Comparison of ENCODE assay signal across 19 mouse cellular contexts in genomic region chr8:35884545-35884944, GRCm38 (mm10).
DNase-seq lines count a peak whose midpoint lies in the region; ATAC-seq and TF ChIP-seq lines count a peak whose summit lies in the region.
"Had no signal": no experiment of that assay in that cellular context is flagged by ENCODE, and none has a peak within 500 bp of the region (broad histone marks: within the 10 kb centered on the region; RNA-seq: fewer than 3 reads in every experiment).

No protein-coding gene starts in this region.

- H3K4me1 ChIP-seq in heart, embryonic 11.5 days (ENCODE audit: control insufficient read depth, insufficient read depth, low read length) = no peaks in the 10 kb centered on the region
- peaks cover 25% of the 10 kb centered on the region for H3K4me1 ChIP-seq in midbrain, embryonic 14.5 days (ENCODE audit: control insufficient read depth, insufficient read depth, low read length)
- peaks cover 26% of the 10 kb centered on the region for H3K4me1 ChIP-seq in midbrain, embryonic 10.5 days
- H3K4me1 ChIP-seq in hindbrain, embryonic 16.5 days (ENCODE audit: control insufficient read depth, insufficient read depth, low read depth, low read length) = peaks cover 14% of the 10 kb centered on the region

- no peak overlapping the region for H3K27ac ChIP-seq in heart, embryonic 11.5 days (ENCODE audit: low read depth, low read length)
- peak overlapping the region; percentile 84; the same call in 1 of the 2 replicates for H3K27ac ChIP-seq in midbrain, embryonic 14.5 days (replicated peaks; ENCODE audit: low read depth, low read length)
- H3K27ac ChIP-seq in midbrain, embryonic 10.5 days (replicated peaks) = no peak overlapping the region
- no peak overlapping the region for H3K27ac ChIP-seq in hindbrain, embryonic 16.5 days (ENCODE audit: low read depth, low read length)
- H3K27ac ChIP-seq: embryonic facial prominence, embryonic 13.5 days; limb, embryonic 13.5 days; liver, embryonic 14.5 days had no signal

- DNase-seq in heart, adult 11 months = peak; percentile 77
- no peak for DNase-seq in midbrain, embryonic 14.5 days
- no peak for DNase-seq in midbrain, embryonic 10.5 days (ENCODE audit: low spot score)
- DNase-seq in brain, embryonic 14.5 days (ENCODE audit: low read depth) = peak; percentile 49
- DNase-seq in cerebellum, postnatal 36 days = no peak
- DNase-seq: adrenal gland, postnatal 10 days; cerebellum, adult 2 months; kidney, adult 8-10 months; kidney, postnatal 36 days; layer of hippocampus, adult 9-11 months; lung, postnatal 36 days; right cerebral cortex, postnatal 25 days; thymus, adult 2 months had no signal

- 74% methylated on average over 6 of the region's 6 CpGs for WGBS in heart, embryonic 11.5 days (ENCODE audit: insufficient replicate concordance)
- WGBS in midbrain, embryonic 14.5 days = 67% methylated on average over 6 of the region's 6 CpGs
- 79% methylated on average over 6 of the region's 6 CpGs for WGBS in midbrain, embryonic 10.5 days
- 58% methylated on average over 6 of the region's 6 CpGs for WGBS in hindbrain, embryonic 16.5 days

- no peak overlapping the region for H3K4me2 ChIP-seq in heart, embryonic 11.5 days
- no peak overlapping the region for H3K4me2 ChIP-seq in midbrain, embryonic 14.5 days (ENCODE audit: low read length)
- H3K4me2 ChIP-seq in hindbrain, embryonic 16.5 days (ENCODE audit: low read length) = no peak overlapping the region
- H3K4me2 ChIP-seq: embryonic facial prominence, embryonic 13.5 days; limb, embryonic 13.5 days; midbrain, embryonic 11.5 days had no signal

- H3K27me3 ChIP-seq in heart, embryonic 11.5 days (ENCODE audit: control insufficient read depth, insufficient read depth, low read length) = no peaks in the 10 kb centered on the region
- H3K27me3 ChIP-seq in midbrain, embryonic 14.5 days (ENCODE audit: control insufficient read depth, insufficient read depth, low read length) = no peaks in the 10 kb centered on the region
- H3K27me3 ChIP-seq in midbrain, embryonic 10.5 days (ENCODE audit: low read depth, poor library complexity, severe bottlenecking) = no peaks in the 10 kb centered on the region
- H3K27me3 ChIP-seq in hindbrain, embryonic 16.5 days (replicated peaks; ENCODE audit: control insufficient read depth, insufficient read depth, low read length) = no peaks in the 10 kb centered on the region
- H3K27me3 ChIP-seq: embryonic facial prominence, embryonic 13.5 days had no signal

- no peak for TF ChIP-seq POLR2A in brain, embryonic 14.5 days (IDR thresholded peaks at IDR 0.05; ENCODE audit: borderline replicate concordance, extremely low read depth, insufficient read depth, insufficient read length, poor library complexity, severe bottlenecking)

- H3K4me3 ChIP-seq in heart, embryonic 11.5 days (ENCODE audit: low read depth, low read length) = no peak overlapping the region
- no peak overlapping the region for H3K4me3 ChIP-seq in midbrain, embryonic 14.5 days (replicated peaks; ENCODE audit: low read depth, low read length)
- H3K4me3 ChIP-seq in midbrain, embryonic 10.5 days = no peak overlapping the region
- H3K4me3 ChIP-seq in hindbrain, embryonic 16.5 days (ENCODE audit: low read length) = no peak overlapping the region
- H3K4me3 ChIP-seq: embryonic facial prominence, embryonic 13.5 days; limb, embryonic 13.5 days had no signal

- no peak for TF ChIP-seq CTCF in brain, embryonic 14.5 days (IDR thresholded peaks at IDR 0.05; ENCODE audit: borderline replicate concordance, extremely low read depth, insufficient read depth, insufficient read length)

- no peak overlapping the region for H3K9ac ChIP-seq in heart, embryonic 11.5 days (ENCODE audit: low read depth, low read length)
- no peak overlapping the region for H3K9ac ChIP-seq in midbrain, embryonic 14.5 days (replicated peaks; ENCODE audit: low read length)
- no peak overlapping the region for H3K9ac ChIP-seq in hindbrain, embryonic 16.5 days (ENCODE audit: low read depth, low read length)
- H3K9ac ChIP-seq: embryonic facial prominence, embryonic 13.5 days; limb, embryonic 13.5 days; liver, embryonic 14.5 days had no signal

- ATAC-seq in heart, embryonic 11.5 days (replicated peaks; ENCODE audit: insufficient number of reproducible peaks, low FRiP score, low TSS enrichment) = no peak
- no peak for ATAC-seq in midbrain, embryonic 14.5 days (ENCODE audit: low FRiP score, low TSS enrichment)
- peak; percentile 65; the same call in 1 of the 2 replicates for ATAC-seq in hindbrain, embryonic 16.5 days

- no peaks in the 10 kb centered on the region; the same call in 1 of the 2 replicates for H3K9me3 ChIP-seq in heart, embryonic 11.5 days (replicated peaks; ENCODE audit: control insufficient read depth, low read length)
- no peaks in the 10 kb centered on the region for H3K9me3 ChIP-seq in midbrain, embryonic 14.5 days (ENCODE audit: control insufficient read depth, low read length)
- H3K9me3 ChIP-seq in midbrain, embryonic 10.5 days (replicated peaks) = no peaks in the 10 kb centered on the region
- peaks cover 3% of the 10 kb centered on the region for H3K9me3 ChIP-seq in hindbrain, embryonic 16.5 days (ENCODE audit: control insufficient read depth, low read length)

- no peaks in the 10 kb centered on the region for H3K36me3 ChIP-seq in heart, embryonic 11.5 days (ENCODE audit: control insufficient read depth, insufficient read depth, low read length)
- no peaks in the 10 kb centered on the region for H3K36me3 ChIP-seq in midbrain, embryonic 14.5 days (ENCODE audit: control insufficient read depth, insufficient read depth, low read length)
- H3K36me3 ChIP-seq in midbrain, embryonic 10.5 days = no peaks in the 10 kb centered on the region
- H3K36me3 ChIP-seq in hindbrain, embryonic 16.5 days (ENCODE audit: control insufficient read depth, insufficient read depth, low read length) = no peaks in the 10 kb centered on the region
- H3K36me3 ChIP-seq: embryonic facial prominence, embryonic 13.5 days; limb, embryonic 13.5 days had no signal

Comparison
In these comparisons a context has a peak if more than half of its experiments do, and no peak if none do; other contexts are left out.
1. DNase-seq: peak in heart, adult 11 months (single experiment) and brain, embryonic 14.5 days (single experiment); none in midbrain, embryonic 14.5 days (single experiment), midbrain, embryonic 10.5 days (single experiment) and cerebellum, postnatal 36 days (0 of 2).